Mouse (Mus musculus): ENCODE results near the gene Asap2.
"Not testable (repeated sequence)": the region's sequence is repeated elsewhere in the genome, so short reads cannot be mapped to it uniquely, and the experiment has no call there.

GRCm38 (mm10) chr12:20947051-20947997 lies 42.9 kb upstream of the Asap2 start:
- TF ChIP-seq CTCF (IDR thresholded peaks at IDR 0.05; ENCODE audit: insufficient read depth, low read length); POLR2A (IDR thresholded peaks at IDR 0.05; ENCODE audit: borderline replicate concordance, extremely low read depth, low read depth, low read length): not testable (repeated sequence)

Data from lung, adult 2 months (tissue).